Mouse (Mus musculus) kidney, postnatal 0 days (tissue): ENCODE results near the gene Tmem160. TPM values are rescaled to one million over a fixed set of nuclear protein-coding genes. Genes with fewer than 3 reads are reported as not detected.
A peak's percentile ranks its signal among the peaks of the same experiment; 100 is the strongest.

Source experiments
- ATAC-seq: fragments of 200-750 bp; cut with Nextera tagmentation; replicated peaks from 2 replicates; pipeline ENCODE4 v1.8.0; 2017; ENCODE audit warnings: low read depth, moderate number of reproducible peaks, moderate TSS enrichment, moderate library complexity; ENCODE audit not compliant: low FRiP score
- DNase-seq: peaks from one replicate; pipeline ENCODE4 v3.0.0-alpha.2; 2016; ENCODE audit warnings: low spot score
- H3K27ac ChIP-seq: fragments of 300-500 bp; sonication (generic); 2 replicates; pipeline ENCODE4 v1.5.1; 2014; ENCODE audit warnings: mild to moderate bottlenecking
- H3K27me3 ChIP-seq: fragments of 300-500 bp; sonication (generic); 2 replicates; pipeline ENCODE4 v1.6.1; 2014; ENCODE audit warnings: low read length, mixed read lengths; ENCODE audit not compliant: insufficient read depth
- H3K36me3 ChIP-seq: fragments of 300-500 bp; sonication (generic); 2 replicates; pipeline ENCODE4 v1.6.1; 2014; ENCODE audit warnings: low read length, mixed read lengths; ENCODE audit not compliant: insufficient read depth
- H3K4me1 ChIP-seq: fragments of 300-500 bp; sonication (generic); replicated peaks from 2 replicates; pipeline ENCODE4 v1.6.1; 2014; ENCODE audit warnings: antibody characterized with exemption, low read length, mixed read lengths; ENCODE audit not compliant: insufficient read depth
- H3K4me2 ChIP-seq: fragments of 300-500 bp; sonication (generic); 2 replicates; pipeline ENCODE4 v1.6.1; 2014; ENCODE audit warnings: mild to moderate bottlenecking, low read length, moderate library complexity, mixed read lengths
- H3K4me3 ChIP-seq: fragments of 300-500 bp; sonication (generic); replicated peaks from 2 replicates; pipeline ENCODE4 v1.5.1; 2014; ENCODE audit warnings: low read depth, low read length
- H3K9ac ChIP-seq: fragments of 300-500 bp; sonication (generic); 2 replicates; pipeline ENCODE4 v1.6.1; 2014; ENCODE audit warnings: low read depth, low read length
- H3K9me3 ChIP-seq: fragments of 300-500 bp; sonication (generic); replicated peaks from 2 replicates; pipeline ENCODE4 v1.6.1; 2016; ENCODE audit warnings: low read length, inconsistent platforms, mixed read lengths
- CTCF ChIP-seq: IDR thresholded peaks from 2 replicates; pipeline ENCODE4 v1.5.1; 2016; ENCODE audit warnings: antibody characterized with exemption, low read depth, mild to moderate bottlenecking, moderate library complexity
- WGBS: fragments of 180-500 bp; shearing (Covaris S2); extraction: QIAGEN DNeasy Blood & Tissue Kit; methylation state at CpG from one replicate; pipeline ENCODE4 v1.1.7; 2014; 5-methylcytosine and 5-hydroxymethylcytosine counted together
- polyA plus RNA-seq: library from polyadenylated mRNA; unstranded; fragments of >200 nt; fragmentation: Nextera tagmentation; extraction: Ambion mirVana; gene quantifications from 2 replicates; pipeline ENCODE4 v1.2.1, GENCODE M21; 2015

Tmem160 gene
- polyA plus RNA-seq, 1 experiment from 2014 or later, result 81.9 TPM

DNA sequence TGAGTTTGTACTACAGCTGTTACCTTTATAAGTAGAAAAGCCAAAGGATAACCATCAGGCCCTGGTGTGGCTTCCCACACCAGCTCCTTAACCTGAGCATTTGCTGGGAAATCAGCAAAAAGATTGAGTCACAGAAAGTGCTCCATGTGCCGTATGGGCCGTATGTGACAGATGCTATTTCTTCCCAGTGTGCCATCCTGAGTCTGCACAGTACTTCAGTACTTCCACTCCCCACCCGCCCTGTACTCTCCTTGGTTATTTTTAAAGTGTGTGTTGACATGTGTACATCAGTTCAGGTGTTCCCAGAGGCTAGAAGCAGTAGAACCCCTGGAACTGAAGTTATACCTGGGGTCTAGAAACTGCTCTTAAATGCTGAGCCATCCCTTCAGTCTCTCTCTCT lies 45.6 kb upstream of the Tmem160 start:
- DNase-seq (no peak), ATAC-seq (no peak)
- no peak overlapping the region for H3K27ac ChIP-seq
- H3K4me3 ChIP-seq, result no peak overlapping the region
- TF ChIP-seq CTCF, result no peak
- no peak overlapping the region for H3K9ac ChIP-seq
- no peaks in the 10 kb centered on the region for H3K27me3 ChIP-seq
- peaks cover 26% of the 10 kb centered on the region for H3K4me1 ChIP-seq
- WGBS, result 85% methylated on average over 3 of the region's 3 CpGs
- no peak overlapping the region for H3K4me2 ChIP-seq
- H3K36me3 ChIP-seq, result no peaks in the 10 kb centered on the region
- H3K9me3 ChIP-seq, result no peaks in the 10 kb centered on the region

DNA sequence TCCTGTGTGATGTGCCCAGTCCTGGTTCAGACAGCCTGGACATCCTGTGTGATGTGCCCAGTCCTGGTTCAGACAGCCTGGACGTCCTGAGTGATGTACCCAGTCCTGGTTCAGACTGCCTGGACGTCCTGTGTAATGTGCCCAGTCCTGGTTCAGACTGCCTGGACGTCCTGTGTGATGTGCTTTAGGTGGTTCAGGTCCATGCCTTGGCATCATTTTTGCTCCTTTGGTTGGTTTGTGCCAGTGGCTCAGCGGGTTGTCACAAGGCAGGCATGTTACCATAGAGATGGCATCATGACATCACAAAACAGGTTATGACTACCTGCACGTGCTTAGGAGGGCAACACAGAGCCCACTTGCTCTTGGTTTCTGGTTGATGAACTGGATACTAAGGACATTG lies 41.5 kb upstream of the Tmem160 start:
- 88% methylated on average over 5 of the region's 5 CpGs for WGBS
- H3K4me1 ChIP-seq, result peaks cover 14% of the 10 kb centered on the region; the same call in 1 of the 2 replicates

DNA sequence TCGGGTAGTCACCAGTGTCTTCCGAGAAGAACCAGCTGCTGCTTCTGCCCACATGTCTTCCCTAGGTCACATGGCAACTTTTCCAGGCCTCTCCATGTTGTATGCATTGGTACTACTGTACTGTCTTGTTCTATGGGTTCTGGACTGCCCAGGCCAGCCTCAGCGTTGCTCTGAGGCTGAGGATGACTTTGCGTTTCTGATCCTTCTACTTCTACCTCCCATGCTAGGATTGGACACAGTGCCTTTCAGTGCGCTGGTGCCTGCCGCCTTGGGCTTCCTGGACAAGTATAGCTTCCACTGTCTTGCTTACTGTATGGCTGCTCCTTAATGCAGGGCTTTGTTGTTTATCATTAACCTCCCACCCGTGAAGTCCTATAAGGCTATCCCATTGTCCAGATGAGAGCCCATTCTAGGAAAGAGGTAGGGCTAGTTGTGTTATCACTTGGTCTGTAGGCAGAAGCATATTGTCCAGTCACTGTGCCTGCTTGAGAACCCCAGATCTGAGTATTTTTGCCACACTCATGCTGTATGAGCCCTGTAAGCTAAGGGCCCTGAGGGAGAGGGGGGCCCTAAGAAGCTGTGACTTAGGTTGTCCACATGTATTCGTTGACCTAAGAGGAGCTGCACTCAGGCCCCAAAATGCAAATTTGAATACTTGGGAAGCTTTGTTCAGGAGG lies 40.2 kb upstream of the Tmem160 start:
- no peak for DNase-seq
- Histone ChIP-seq H3K27me3 (no peaks in the 10 kb centered on the region), H3K4me3 (no peak overlapping the region), H3K4me2 (no peak overlapping the region), H3K27ac (no peak overlapping the region), H3K9ac (no peak overlapping the region), H3K9me3 (no peaks in the 10 kb centered on the region), H3K4me1 (peaks cover 25% of the 10 kb centered on the region; the same call in 1 of the 2 replicates), H3K36me3 (peaks cover 9% of the 10 kb centered on the region; the same call in 1 of the 2 replicates)
- WGBS, result 73% methylated on average over 8 of the region's 8 CpGs
- no peak for ATAC-seq
- no peak for TF ChIP-seq CTCF

More for the DNA sequence above, 41.5 kb upstream of the Tmem160 start:
- Histone ChIP-seq H3K9ac (no peak overlapping the region), H3K9me3 (no peaks in the 10 kb centered on the region), H3K4me3 (no peak overlapping the region), H3K4me2 (no peak overlapping the region), H3K36me3 (no peaks in the 10 kb centered on the region), H3K27ac (no peak overlapping the region), H3K27me3 (no peaks in the 10 kb centered on the region)
- DNase-seq, result no peak
- no peak for ATAC-seq
- no peak for TF ChIP-seq CTCF

DNA sequence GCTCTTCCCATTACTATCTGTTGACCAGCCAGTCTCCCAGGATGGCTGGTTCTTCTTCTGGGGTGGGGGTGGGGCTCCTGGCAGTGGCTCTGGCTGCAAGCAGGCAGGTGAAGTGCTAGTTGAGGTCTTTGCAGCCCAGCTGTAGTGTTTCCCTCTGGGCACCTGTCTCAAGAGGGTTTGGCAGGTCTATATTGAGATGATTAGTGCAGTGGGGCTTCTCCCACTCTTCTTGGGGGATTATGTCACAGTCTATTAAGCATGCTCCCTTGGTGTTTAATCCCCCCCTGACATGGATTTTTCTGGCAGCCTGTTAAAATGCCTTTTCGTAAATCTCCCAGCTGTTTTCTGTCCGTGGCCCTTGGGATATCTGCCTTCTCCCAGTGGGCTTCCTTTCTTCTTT lies 39.6 kb upstream of the Tmem160 start:
- no peak overlapping the region for H3K27ac ChIP-seq
- DNase-seq, result peak; percentile 37

DNA sequence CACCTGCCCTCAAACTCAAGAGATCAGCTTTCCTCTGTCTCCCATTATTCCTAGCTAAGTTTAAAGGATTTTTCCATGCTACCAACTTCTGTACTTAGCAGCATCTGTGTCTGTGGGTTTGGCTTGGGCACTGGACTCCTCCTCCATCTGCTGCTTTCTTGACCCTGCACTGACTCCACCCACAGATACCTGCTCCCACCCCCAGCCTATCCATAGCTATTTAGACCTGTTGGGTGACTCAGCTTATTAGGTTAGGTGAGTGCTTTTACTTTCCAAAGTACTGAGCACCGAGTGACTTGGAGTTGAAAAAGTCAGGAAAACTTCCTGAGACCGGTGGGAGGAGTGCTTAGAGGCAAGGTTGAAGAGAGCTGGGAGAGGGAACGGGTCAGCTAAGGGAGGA lies 37.2 kb upstream of the Tmem160 start:
- Histone ChIP-seq H3K36me3 (peaks cover 31% of the 10 kb centered on the region), H3K27ac (peak overlapping the region; percentile 66), H3K4me3 (no peak overlapping the region), H3K4me1 (peaks cover 30% of the 10 kb centered on the region; the same call in 1 of the 2 replicates), H3K27me3 (no peaks in the 10 kb centered on the region), H3K9ac (no peak overlapping the region), H3K4me2 (no peak overlapping the region), H3K9me3 (no peaks in the 10 kb centered on the region)
- peak; percentile 41 for DNase-seq
- peak; percentile 81; the same call in 1 of the 2 replicates for ATAC-seq
- TF ChIP-seq CTCF, result no peak
- WGBS, result 51% methylated on average over 3 of the region's 3 CpGs

More for the DNA sequence above, 39.6 kb upstream of the Tmem160 start:
- TF ChIP-seq CTCF, result no peak
- no peaks in the 10 kb centered on the region for H3K27me3 ChIP-seq
- no peaks in the 10 kb centered on the region for H3K9me3 ChIP-seq
- no peak overlapping the region for H3K4me3 ChIP-seq
- H3K4me1 ChIP-seq, result peaks cover 28% of the 10 kb centered on the region; the same call in 1 of the 2 replicates
- no peak overlapping the region for H3K9ac ChIP-seq
- H3K36me3 ChIP-seq, result peaks cover 13% of the 10 kb centered on the region
- no peak for ATAC-seq
- WGBS, result 36% methylated on average over 2 of the region's 2 CpGs
- no peak overlapping the region for H3K4me2 ChIP-seq

DNA sequence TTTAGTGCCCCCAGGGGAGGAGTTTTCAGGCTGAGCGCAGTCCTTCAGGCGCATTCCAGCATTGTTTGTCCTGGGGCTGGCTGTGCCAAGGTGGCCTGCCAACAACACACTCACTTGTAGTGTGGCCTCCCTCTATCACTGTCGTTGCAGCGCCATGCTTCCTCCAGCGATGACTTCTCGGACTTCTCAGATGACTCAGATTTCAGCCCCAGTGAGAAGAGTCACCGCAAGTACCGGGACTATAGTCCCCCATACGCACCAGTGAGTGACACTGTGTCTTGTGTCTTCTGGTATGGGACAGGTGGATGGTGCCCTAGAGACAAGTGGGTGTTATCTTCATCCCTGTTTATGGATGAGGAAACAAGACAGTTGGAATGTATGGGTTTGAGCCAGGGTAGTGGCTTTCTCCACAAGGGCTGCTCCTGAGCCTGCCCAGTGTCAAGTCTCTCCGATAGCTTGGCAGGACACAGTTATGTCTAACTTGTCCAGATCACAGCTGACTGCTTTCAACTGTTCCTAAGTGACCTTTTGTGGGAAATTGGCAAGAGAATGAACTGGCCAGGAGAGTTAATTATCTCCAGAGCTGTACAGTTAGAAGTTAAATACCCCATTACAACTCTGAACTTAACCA lies 35.3 kb upstream of the Tmem160 start:
- WGBS, result 60% methylated on average over 10 of the region's 10 CpGs
- ATAC-seq (no peak; the same call in 1 of the 2 replicates), DNase-seq (peak; percentile 49)
- peaks cover 48% of the 10 kb centered on the region for H3K36me3 ChIP-seq
- no peak for TF ChIP-seq CTCF
- H3K4me2 ChIP-seq, result no peak overlapping the region
- H3K9me3 ChIP-seq, result no peaks in the 10 kb centered on the region
- H3K4me3 ChIP-seq, result no peak overlapping the region
- H3K9ac ChIP-seq, result no peak overlapping the region
- peak overlapping the region; percentile 50; the same call in 1 of the 2 replicates for H3K27ac ChIP-seq
- peaks cover 27% of the 10 kb centered on the region; the same call in 1 of the 2 replicates for H3K4me1 ChIP-seq
- H3K27me3 ChIP-seq, result no peaks in the 10 kb centered on the region
